Mouse (Mus musculus): ENCODE data around the gene Ppp2r5a. TPM values are rescaled to one million over a fixed set of nuclear protein-coding genes. Genes with fewer than 3 reads are reported as not detected.
A peak's percentile ranks its signal among the peaks of the same experiment; 100 is the strongest.

The Ppp2r5a gene
- polyA plus RNA-seq, 1 experiment, result 15.9 TPM

DNA sequence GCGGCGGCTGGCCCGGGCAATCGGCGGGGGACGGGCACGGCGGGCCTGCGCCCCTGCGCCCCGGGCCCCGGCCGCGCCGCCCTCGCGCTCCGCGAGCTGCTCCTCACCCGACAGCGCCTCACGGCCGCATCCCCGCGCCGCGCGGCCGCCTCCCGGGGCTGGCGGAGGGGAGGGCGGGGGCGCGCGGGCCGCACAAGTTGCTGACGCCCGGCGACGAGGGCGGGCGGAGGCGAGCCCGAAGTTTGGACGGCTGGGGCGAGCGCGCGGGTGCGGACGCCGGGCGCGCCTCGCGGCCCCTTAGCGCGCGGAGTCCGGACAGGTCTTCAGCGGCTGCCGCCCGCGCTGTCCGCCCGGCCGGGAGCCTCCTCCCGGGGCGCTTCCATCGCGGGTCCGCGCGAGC lies 6.6 kb downstream of the Ppp2r5a start:
- TF ChIP-seq CTCF (IDR thresholded peaks at IDR 0.05; ENCODE audit: borderline replicate concordance, extremely low read depth, insufficient read depth, insufficient read length), result no peak
- no peak for TF ChIP-seq POLR2A (IDR thresholded peaks at IDR 0.05; ENCODE audit: borderline replicate concordance, extremely low read depth, insufficient read depth, insufficient read length, poor library complexity, severe bottlenecking)
- no peak for DNase-seq (ENCODE audit: low read depth)

DNA sequence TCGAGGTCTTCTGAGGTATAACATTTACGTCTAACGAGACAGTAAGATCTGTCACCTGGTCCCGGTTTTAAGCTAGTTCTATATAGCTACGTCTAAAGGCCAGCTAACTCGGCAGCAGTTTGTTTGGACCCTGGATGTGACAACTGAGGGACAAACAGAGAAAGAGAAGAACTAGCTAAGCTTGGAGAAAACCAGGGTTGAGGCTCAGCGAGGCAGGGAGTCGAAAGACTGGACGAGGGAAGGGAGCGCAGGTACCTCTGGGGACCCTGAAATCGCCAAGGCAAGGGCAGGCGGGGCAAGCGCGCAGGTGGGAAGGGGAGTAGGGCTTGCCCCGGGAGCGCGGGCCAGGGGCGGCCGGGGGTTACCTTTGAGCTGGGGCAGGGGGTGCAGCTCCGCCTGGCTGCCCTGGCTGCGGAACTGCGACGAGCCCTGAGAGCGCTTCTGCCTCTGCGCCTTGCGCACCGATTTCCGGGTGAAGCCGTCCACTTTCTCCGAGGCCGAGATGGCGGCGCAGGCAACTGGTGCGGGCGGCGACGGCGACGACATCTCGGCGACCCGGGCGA lies 7.1 kb downstream of the Ppp2r5a start:
- peak; percentile 28 for DNase-seq (ENCODE audit: low read depth)
- TF ChIP-seq CTCF (IDR thresholded peaks at IDR 0.05; ENCODE audit: borderline replicate concordance, extremely low read depth, insufficient read depth, insufficient read length), result no peak
- TF ChIP-seq POLR2A (IDR thresholded peaks at IDR 0.05; ENCODE audit: borderline replicate concordance, extremely low read depth, insufficient read depth, insufficient read length, poor library complexity, severe bottlenecking), result no peak

DNA sequence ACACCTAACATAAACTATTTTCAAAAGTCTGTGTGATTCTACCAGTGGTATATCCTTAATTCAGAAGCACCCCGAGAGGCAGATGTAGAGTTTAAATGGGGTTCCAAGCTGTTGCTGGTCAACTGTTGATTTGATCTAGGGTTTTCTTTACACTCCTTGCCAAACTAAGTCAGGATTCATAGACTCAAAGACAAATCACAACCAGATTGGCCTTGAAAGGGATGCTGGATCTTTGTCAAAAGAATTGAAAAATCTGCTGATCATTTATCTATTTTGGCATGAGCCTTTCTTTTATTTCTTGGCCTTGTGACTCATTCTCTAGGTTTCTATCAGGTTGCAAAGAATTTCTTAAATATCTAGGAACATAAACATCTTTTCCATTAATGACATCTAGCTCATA lies 7.9 kb downstream of the Ppp2r5a start:
- no peak for TF ChIP-seq CTCF (IDR thresholded peaks at IDR 0.05; ENCODE audit: borderline replicate concordance, extremely low read depth, insufficient read depth, insufficient read length)
- no peak for TF ChIP-seq POLR2A (IDR thresholded peaks at IDR 0.05; ENCODE audit: borderline replicate concordance, extremely low read depth, insufficient read depth, insufficient read length, poor library complexity, severe bottlenecking)
- DNase-seq (ENCODE audit: low read depth), result peak; percentile 19

DNA sequence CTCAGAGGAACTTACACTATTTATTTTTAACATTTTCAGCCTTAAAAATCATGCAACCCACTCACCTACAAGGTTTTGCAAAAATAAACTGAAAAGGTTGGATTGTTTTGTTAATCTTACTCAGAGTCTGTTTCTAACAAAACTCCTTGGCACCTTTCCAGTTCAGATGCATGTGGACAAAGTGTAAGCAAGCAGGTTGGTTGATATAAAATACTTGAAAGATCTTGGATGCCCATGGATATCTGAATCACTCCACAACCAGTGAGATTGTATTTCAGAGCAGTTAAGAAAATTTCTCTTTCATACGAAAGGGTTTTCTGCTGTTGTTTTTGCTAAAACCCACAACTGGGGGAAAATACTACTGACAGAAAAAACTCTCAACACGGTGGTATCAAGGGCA lies 8.9 kb downstream of the Ppp2r5a start:
- TF ChIP-seq CTCF (IDR thresholded peaks at IDR 0.05; ENCODE audit: borderline replicate concordance, extremely low read depth, insufficient read depth, insufficient read length), result no peak
- DNase-seq (ENCODE audit: low read depth), result no peak

DNA sequence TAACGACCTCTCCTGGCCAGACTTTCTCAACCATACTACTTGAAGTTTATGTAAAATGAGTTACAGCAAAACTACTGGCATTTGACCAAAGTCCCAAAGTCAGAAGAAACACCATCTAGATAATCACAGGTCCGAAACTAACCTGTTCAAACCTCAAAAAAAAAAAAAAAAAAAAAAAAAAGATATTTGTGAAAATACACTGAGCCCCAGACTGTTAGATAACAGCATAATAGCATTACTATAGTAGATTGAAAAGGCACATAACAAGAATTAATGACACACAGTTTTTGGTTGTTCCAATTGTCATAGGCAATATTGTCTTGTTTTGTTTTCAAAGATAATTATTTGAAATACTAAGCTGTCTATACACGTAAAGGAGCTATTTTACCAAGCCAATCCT lies 9.5 kb downstream of the Ppp2r5a start:
- TF ChIP-seq CTCF (IDR thresholded peaks at IDR 0.05; ENCODE audit: borderline replicate concordance, extremely low read depth, insufficient read depth, insufficient read length), result no peak
- no peak for TF ChIP-seq POLR2A (IDR thresholded peaks at IDR 0.05; ENCODE audit: borderline replicate concordance, extremely low read depth, insufficient read depth, insufficient read length, poor library complexity, severe bottlenecking)
- no peak for DNase-seq (ENCODE audit: low read depth)

DNA sequence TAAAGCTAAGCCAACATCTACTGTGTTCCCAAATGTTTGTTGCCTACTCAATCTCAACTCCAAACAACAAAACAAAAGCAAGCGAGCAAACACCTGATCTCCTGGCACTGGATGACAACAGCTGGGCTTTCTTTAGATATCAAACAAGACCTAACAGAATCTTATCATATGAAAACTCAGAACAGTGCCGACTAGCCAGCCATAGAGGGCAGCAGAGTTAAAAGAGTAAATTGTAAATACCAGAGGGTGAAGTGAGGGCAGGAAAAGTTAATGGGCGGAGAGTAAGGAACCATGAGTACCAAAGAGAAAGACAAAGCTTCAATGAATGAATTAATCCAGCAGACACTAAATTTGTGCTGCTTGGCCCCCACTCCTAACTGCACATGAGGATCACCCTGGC lies 11.8 kb downstream of the Ppp2r5a start:
- peak; percentile 78 for DNase-seq (ENCODE audit: low read depth)
- TF ChIP-seq CTCF (IDR thresholded peaks at IDR 0.05; ENCODE audit: borderline replicate concordance, extremely low read depth, insufficient read depth, insufficient read length) (peak; percentile 54; the same call in 1 of the 2 replicates), POLR2A (IDR thresholded peaks at IDR 0.05; ENCODE audit: borderline replicate concordance, extremely low read depth, insufficient read depth, insufficient read length, poor library complexity, severe bottlenecking) (no peak)

DNA sequence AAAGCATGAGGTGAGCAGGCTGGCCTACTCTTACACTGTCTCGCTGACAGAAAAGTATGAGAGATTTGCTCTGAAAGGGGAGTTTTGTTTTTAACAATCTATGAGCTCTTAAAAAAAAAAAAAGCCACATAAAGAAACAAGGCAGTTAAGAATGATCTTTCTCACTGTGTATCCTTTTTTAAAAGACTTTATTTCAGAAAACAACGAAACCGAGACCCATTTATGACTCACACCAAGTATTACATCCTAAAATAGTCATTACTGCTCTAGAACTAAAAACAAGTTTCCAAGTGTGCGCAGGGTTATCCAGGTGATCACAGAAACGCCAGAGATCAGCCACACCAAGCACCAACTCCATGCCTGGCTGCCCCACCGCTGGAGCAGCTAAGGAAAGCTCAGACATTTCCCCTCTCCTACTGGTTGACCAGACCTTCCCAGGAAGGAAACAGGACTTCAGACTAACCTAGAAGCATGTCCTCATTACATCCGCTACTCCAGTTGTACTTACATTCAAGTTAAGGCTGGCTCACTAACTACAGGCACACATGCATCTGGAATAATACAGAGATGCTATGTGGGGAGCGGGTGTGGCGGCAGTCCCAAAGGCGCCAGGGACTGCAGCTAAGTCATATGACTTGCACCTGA lies 18.2 kb downstream of the Ppp2r5a start:
- DNase-seq (ENCODE audit: low read depth), result no peak
- TF ChIP-seq CTCF (IDR thresholded peaks at IDR 0.05; ENCODE audit: borderline replicate concordance, extremely low read depth, insufficient read depth, insufficient read length) (no peak), POLR2A (IDR thresholded peaks at IDR 0.05; ENCODE audit: borderline replicate concordance, extremely low read depth, insufficient read depth, insufficient read length, poor library complexity, severe bottlenecking) (no peak)

DNA sequence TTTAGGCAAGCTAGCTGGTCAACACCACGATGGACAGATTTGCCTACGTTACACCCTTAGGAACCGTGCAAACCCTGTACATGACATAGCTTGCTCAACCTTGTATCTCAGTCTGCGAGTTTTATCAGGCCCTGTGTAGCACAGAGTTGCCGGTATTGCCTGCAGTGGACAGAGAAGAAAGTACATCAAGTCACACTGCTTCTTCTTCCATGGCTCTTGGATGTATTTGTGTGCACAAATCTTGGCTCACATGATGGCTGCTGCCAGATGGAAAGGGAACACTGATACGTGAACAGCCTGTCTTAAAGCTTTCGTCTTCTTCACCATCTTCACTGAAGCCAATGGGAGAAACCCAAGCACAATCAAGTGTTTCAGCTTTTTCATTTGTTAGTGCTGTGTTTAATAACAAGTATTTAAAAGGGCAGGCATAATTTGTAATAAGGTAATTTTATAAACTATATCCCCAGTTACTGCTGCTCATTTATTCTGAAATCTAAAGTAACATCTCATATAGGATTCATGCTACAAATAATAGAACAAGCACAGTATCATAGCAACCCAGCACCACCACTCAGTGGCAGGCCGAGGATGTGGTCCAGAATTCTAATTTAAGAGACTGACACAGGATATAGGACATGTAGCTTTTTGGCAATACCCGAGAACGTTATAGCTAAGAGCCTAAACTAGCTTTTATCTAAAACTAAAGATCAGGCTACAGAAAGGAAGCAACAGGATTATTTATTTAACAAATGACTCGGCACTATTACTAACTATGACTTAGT lies 20.9 kb downstream of the Ppp2r5a start:
- no peak for TF ChIP-seq POLR2A (IDR thresholded peaks at IDR 0.05; ENCODE audit: borderline replicate concordance, extremely low read depth, insufficient read depth, insufficient read length, poor library complexity, severe bottlenecking)
- no peak for TF ChIP-seq CTCF (IDR thresholded peaks at IDR 0.05; ENCODE audit: borderline replicate concordance, extremely low read depth, insufficient read depth, insufficient read length)
- DNase-seq (ENCODE audit: low read depth), result peak; percentile 40

DNA sequence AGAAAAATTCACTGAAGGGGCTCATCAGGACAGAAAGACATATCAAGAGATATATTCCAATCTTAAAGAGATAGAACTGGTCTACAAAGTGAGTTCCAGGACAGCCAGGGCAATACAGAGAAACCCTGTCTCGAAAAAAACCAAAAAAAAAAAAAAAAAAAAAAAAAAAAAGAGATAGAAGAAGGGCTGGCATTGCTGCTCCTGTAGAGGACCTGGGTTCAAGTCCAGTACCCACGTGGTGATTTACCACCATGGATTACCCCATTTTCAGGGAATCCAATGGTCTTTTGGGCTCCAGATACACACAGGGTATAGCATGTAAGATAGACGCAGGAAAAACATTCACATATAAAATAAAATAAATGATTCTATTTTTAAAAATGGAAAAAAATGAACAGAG lies 22.2 kb downstream of the Ppp2r5a start:
- TF ChIP-seq CTCF (IDR thresholded peaks at IDR 0.05; ENCODE audit: borderline replicate concordance, extremely low read depth, insufficient read depth, insufficient read length) (no peak), POLR2A (IDR thresholded peaks at IDR 0.05; ENCODE audit: borderline replicate concordance, extremely low read depth, insufficient read depth, insufficient read length, poor library complexity, severe bottlenecking) (no peak)

DNA sequence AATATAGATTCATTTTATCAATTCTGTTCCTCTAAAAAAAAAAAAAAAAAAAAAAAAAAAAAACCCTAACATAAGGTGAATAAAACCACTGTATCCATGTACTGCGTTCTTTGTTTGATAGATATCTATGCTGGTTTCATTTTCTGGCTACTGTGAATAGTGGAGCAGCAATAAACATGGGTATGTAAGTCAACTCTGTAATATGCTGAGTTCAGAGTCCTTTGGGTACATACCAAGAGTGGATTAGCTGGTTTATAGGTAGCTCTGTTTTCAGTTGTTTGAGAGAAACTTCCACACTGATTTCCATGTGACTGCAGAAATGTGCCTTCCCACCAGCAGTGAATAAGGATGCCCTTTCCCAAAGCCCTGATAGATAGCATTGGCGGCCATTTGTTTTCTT lies 25.0 kb downstream of the Ppp2r5a start:
- TF ChIP-seq CTCF (IDR thresholded peaks at IDR 0.05; ENCODE audit: borderline replicate concordance, extremely low read depth, insufficient read depth, insufficient read length) (no peak), POLR2A (IDR thresholded peaks at IDR 0.05; ENCODE audit: borderline replicate concordance, extremely low read depth, insufficient read depth, insufficient read length, poor library complexity, severe bottlenecking) (no peak)
- no peak for DNase-seq (ENCODE audit: low read depth)

More for the DNA sequence above, 22.2 kb downstream of the Ppp2r5a start:
- no peak for DNase-seq (ENCODE audit: low read depth)

DNA sequence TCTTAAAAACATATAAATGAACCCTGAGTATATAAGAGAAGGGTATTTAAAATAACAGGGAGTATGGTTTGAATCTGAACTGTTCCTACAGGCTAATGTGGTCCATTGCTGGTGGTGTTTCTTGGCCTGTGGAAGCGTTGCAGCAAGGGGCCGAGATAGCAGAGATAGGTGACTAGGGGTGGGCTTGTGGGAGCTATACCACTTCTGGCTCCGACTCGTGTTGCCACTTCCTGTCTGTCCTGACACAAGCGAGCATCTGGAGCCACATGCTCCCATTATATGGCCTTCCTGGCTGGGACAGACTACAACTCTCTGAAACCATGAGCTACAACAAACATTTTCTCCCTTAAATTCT lies 27.5 kb downstream of the Ppp2r5a start:
- DNase-seq (ENCODE audit: low read depth), result no peak
- TF ChIP-seq CTCF (IDR thresholded peaks at IDR 0.05; ENCODE audit: borderline replicate concordance, extremely low read depth, insufficient read depth, insufficient read length) (no peak), POLR2A (IDR thresholded peaks at IDR 0.05; ENCODE audit: borderline replicate concordance, extremely low read depth, insufficient read depth, insufficient read length, poor library complexity, severe bottlenecking) (no peak)

Data from brain, embryonic 14.5 days (tissue).